Mouse (Mus musculus) midbrain, embryonic 16.5 days (tissue): ENCODE results near the gene Ociad2. TPM values are rescaled to one million over a fixed set of nuclear protein-coding genes. Genes with fewer than 3 reads are reported as not detected.
"Not testable (repeated sequence)": the region's sequence is repeated elsewhere in the genome, so short reads cannot be mapped to it uniquely, and the experiment has no call there.

Experiments
- ATAC-seq: fragments of 200-750 bp; cut with Nextera tagmentation; 2 replicates; pipeline ENCODE4 v1.8.0; 2017; ENCODE audit warnings: moderate TSS enrichment
- H3K27ac ChIP-seq: fragments of 300-500 bp; sonication (generic); 2 replicates; pipeline ENCODE4 v1.5.1; 2014; ENCODE audit warnings: mild to moderate bottlenecking, low read length, mixed read lengths
- H3K27me3 ChIP-seq: fragments of 300-500 bp; sonication (generic); 2 replicates; pipeline ENCODE4 v1.6.1; 2014; ENCODE audit warnings: low read depth, low read length, mixed read lengths; ENCODE audit not compliant: control insufficient read depth, insufficient read depth
- H3K36me3 ChIP-seq: fragments of 300-500 bp; sonication (generic); 2 replicates; pipeline ENCODE4 v1.6.1; 2014; ENCODE audit warnings: mild to moderate bottlenecking, low read length, moderate library complexity, mixed read lengths; ENCODE audit not compliant: control insufficient read depth, insufficient read depth
- H3K4me1 ChIP-seq: fragments of 300-500 bp; sonication (generic); 2 replicates; pipeline ENCODE4 v1.6.1; 2014; ENCODE audit warnings: mild to moderate bottlenecking, low read length, mixed read lengths; ENCODE audit not compliant: control insufficient read depth, insufficient read depth
- H3K4me2 ChIP-seq: fragments of 300-500 bp; sonication (generic); 2 replicates; pipeline ENCODE4 v1.6.1; 2014; ENCODE audit warnings: mild to moderate bottlenecking, low read length, mixed read lengths
- H3K4me3 ChIP-seq: fragments of 300-500 bp; sonication (generic); 2 replicates; pipeline ENCODE4 v1.5.1; 2014; ENCODE audit warnings: low read depth, mild to moderate bottlenecking, low read length, moderate library complexity, mixed read lengths
- H3K9ac ChIP-seq: fragments of 300-500 bp; sonication (generic); 2 replicates; pipeline ENCODE4 v1.6.1; 2014; ENCODE audit warnings: low read depth, low read length, mixed read lengths
- H3K9me3 ChIP-seq: fragments of 300-500 bp; sonication (generic); replicated peaks from 2 replicates; pipeline ENCODE4 v1.6.1; 2014; ENCODE audit warnings: mild to moderate bottlenecking, low read length, mixed read lengths; ENCODE audit not compliant: control insufficient read depth, poor library complexity, severe bottlenecking
- WGBS: fragments of 180-500 bp; shearing (Covaris S2); extraction: QIAGEN DNeasy Blood & Tissue Kit; methylation state at CpG from one replicate; pipeline ENCODE4 v1.1.7; 2014; 5-methylcytosine and 5-hydroxymethylcytosine counted together
- polyA plus RNA-seq: library from polyadenylated mRNA; unstranded; fragments of >200 nt; fragmentation: Nextera tagmentation; extraction: Ambion mirVana; gene quantifications from 2 replicates; pipeline ENCODE4 v1.2.1, GENCODE M21; 2015

The Ociad2 gene
- polyA plus RNA-seq, 1 experiment from 2014 or later = 34.5 TPM

GRCm38 (mm10) chr5:73322684-73323083, 18.1 kb downstream of the Ociad2 start:
- ATAC-seq, H3K4me2 ChIP-seq, H3K27ac ChIP-seq, H3K9ac ChIP-seq, H3K9me3 ChIP-seq, H3K36me3 ChIP-seq, H3K4me1 ChIP-seq, H3K27me3 ChIP-seq, H3K4me3 ChIP-seq: not testable (repeated sequence)
- 86% methylated on average over 1 of the region's 1 CpGs for WGBS

- H3K9me3 ChIP-seq = no peaks in the 10 kb centered on the region
- H3K4me3 ChIP-seq = no peak overlapping the region
- no peak overlapping the region for H3K4me2 ChIP-seq
- no peak overlapping the region for H3K9ac ChIP-seq
- H3K36me3 ChIP-seq = peaks cover 8% of the 10 kb centered on the region
- no peaks in the 10 kb centered on the region for H3K4me1 ChIP-seq
- H3K27me3 ChIP-seq = no peaks in the 10 kb centered on the region
- ATAC-seq = no peak
- no peak overlapping the region for H3K27ac ChIP-seq
- WGBS = 92% methylated on average over 5 of the region's 5 CpGs
Measured at GRCm38 (mm10) chr5:73319306-73319705, 21.5 kb downstream of the Ociad2 start.

GRCm38 (mm10) chr5:73314654-73315053, 26.2 kb downstream of the Ociad2 start:
- H3K27ac ChIP-seq = no peak overlapping the region
- WGBS = 91% methylated on average over 2 of the region's 2 CpGs
- H3K36me3 ChIP-seq = peaks cover 32% of the 10 kb centered on the region
- H3K4me1 ChIP-seq = no peaks in the 10 kb centered on the region
- ATAC-seq = no peak
- H3K9ac ChIP-seq = no peak overlapping the region
- no peak overlapping the region for H3K4me3 ChIP-seq
- no peaks in the 10 kb centered on the region for H3K27me3 ChIP-seq
- H3K4me2 ChIP-seq = no peak overlapping the region
- no peaks in the 10 kb centered on the region for H3K9me3 ChIP-seq

- 90% methylated on average over 10 of the region's 10 CpGs for WGBS
- Histone ChIP-seq H3K9ac (no peak overlapping the region), H3K9me3 (no peaks in the 10 kb centered on the region), H3K27ac (no peak overlapping the region), H3K36me3 (peaks cover 36% of the 10 kb centered on the region), H3K27me3 (no peaks in the 10 kb centered on the region), H3K4me3 (no peak overlapping the region), H3K4me2 (no peak overlapping the region), H3K4me1 (no peaks in the 10 kb centered on the region)
- ATAC-seq = no peak
Measured at GRCm38 (mm10) chr5:73313591-73313990, 27.2 kb downstream of the Ociad2 start.

GRCm38 (mm10) chr5:73311458-73311857, 29.4 kb downstream of the Ociad2 start:
- no peaks in the 10 kb centered on the region for H3K9me3 ChIP-seq
- ATAC-seq = no peak
- H3K27ac ChIP-seq = no peak overlapping the region
- no peak overlapping the region for H3K4me3 ChIP-seq
- 92% methylated on average over 5 of the region's 5 CpGs for WGBS
- peaks cover 48% of the 10 kb centered on the region for H3K36me3 ChIP-seq
- H3K4me1 ChIP-seq = no peaks in the 10 kb centered on the region
- no peak overlapping the region for H3K4me2 ChIP-seq
- no peaks in the 10 kb centered on the region for H3K27me3 ChIP-seq
- no peak overlapping the region for H3K9ac ChIP-seq

- no peak for ATAC-seq
- Histone ChIP-seq H3K27me3 (no peaks in the 10 kb centered on the region), H3K36me3 (peaks cover 43% of the 10 kb centered on the region), H3K9ac (no peak overlapping the region), H3K27ac (no peak overlapping the region), H3K4me2 (no peak overlapping the region), H3K9me3 (no peaks in the 10 kb centered on the region), H3K4me1 (no peaks in the 10 kb centered on the region), H3K4me3 (no peak overlapping the region)
- WGBS = 97% methylated on average over 1 of the region's 1 CpGs
Measured at GRCm38 (mm10) chr5:73310401-73310800, 30.4 kb downstream of the Ociad2 start.

GRCm38 (mm10) chr5:73309496-73309895, 31.3 kb downstream of the Ociad2 start:
- H3K9me3 ChIP-seq = no peaks in the 10 kb centered on the region
- peaks cover 43% of the 10 kb centered on the region for H3K36me3 ChIP-seq
- H3K4me3 ChIP-seq = no peak overlapping the region
- H3K4me1 ChIP-seq = no peaks in the 10 kb centered on the region
- no peak for ATAC-seq
- no peaks in the 10 kb centered on the region for H3K27me3 ChIP-seq
- 84% methylated on average over 4 of the region's 4 CpGs for WGBS
- no peak overlapping the region for H3K9ac ChIP-seq
- H3K4me2 ChIP-seq = no peak overlapping the region
- no peak overlapping the region for H3K27ac ChIP-seq

GRCm38 (mm10) chr5:73307297-73307696, 33.5 kb downstream of the Ociad2 start:
- no peaks in the 10 kb centered on the region for H3K9me3 ChIP-seq
- no peak overlapping the region for H3K27ac ChIP-seq
- no peak overlapping the region for H3K4me2 ChIP-seq
- no peak for ATAC-seq
- WGBS = 94% methylated on average over 3 of the region's 3 CpGs
- peaks cover 35% of the 10 kb centered on the region for H3K36me3 ChIP-seq
- H3K4me3 ChIP-seq = no peak overlapping the region
- no peaks in the 10 kb centered on the region for H3K27me3 ChIP-seq
- no peaks in the 10 kb centered on the region for H3K4me1 ChIP-seq
- H3K9ac ChIP-seq = no peak overlapping the region

GRCm38 (mm10) chr5:73306486-73306885, 34.3 kb downstream of the Ociad2 start:
- no peak overlapping the region for H3K4me3 ChIP-seq
- no peaks in the 10 kb centered on the region for H3K9me3 ChIP-seq
- no peak for ATAC-seq
- no peak overlapping the region for H3K4me2 ChIP-seq
- WGBS = 93% methylated on average over 6 of the region's 6 CpGs
- no peak overlapping the region for H3K9ac ChIP-seq
- H3K4me1 ChIP-seq = no peaks in the 10 kb centered on the region
- peaks cover 38% of the 10 kb centered on the region for H3K36me3 ChIP-seq
- H3K27me3 ChIP-seq = no peaks in the 10 kb centered on the region
- H3K27ac ChIP-seq = no peak overlapping the region

GRCm38 (mm10) chr5:73304507-73304906, 36.3 kb downstream of the Ociad2 start:
- Histone ChIP-seq H3K9ac (no peak overlapping the region), H3K4me1 (no peaks in the 10 kb centered on the region), H3K27ac (no peak overlapping the region), H3K36me3 (peaks cover 39% of the 10 kb centered on the region), H3K4me2 (no peak overlapping the region), H3K9me3 (no peaks in the 10 kb centered on the region), H3K4me3 (no peak overlapping the region), H3K27me3 (no peaks in the 10 kb centered on the region)
- no peak for ATAC-seq
- 91% methylated on average over 12 of the region's 12 CpGs for WGBS
